Mouse (Mus musculus): ENCODE data around the gene Ptprs.
A peak's percentile ranks its signal among the peaks of the same experiment; 100 is the strongest.

The Ptprs gene

GRCm38 (mm10) chr17:56493841-56494240, 17.6 kb upstream of the Ptprs start:
- DNase-seq (ENCODE audit: low read depth, low spot score), result no peak

- DNase-seq (ENCODE audit: low read depth, low spot score), result no peak
These were observed 14.3 kb upstream of the Ptprs start for GRCm38 (mm10) chr17:56490438-56491152.

GRCm38 (mm10) chr17:56488028-56488427, 11.7 kb upstream of the Ptprs start:
- DNase-seq (ENCODE audit: low read depth, low spot score), result peak; percentile 80

- DNase-seq (ENCODE audit: low read depth, low spot score), result peak; percentile 76
These were observed 11.2 kb upstream of the Ptprs start for GRCm38 (mm10) chr17:56487441-56487888.

GRCm38 (mm10) chr17:56485926-56486325, 9.6 kb upstream of the Ptprs start:
- no peak for DNase-seq (ENCODE audit: low read depth, low spot score)

- DNase-seq (ENCODE audit: low read depth, low spot score), result no peak
These were observed 8.8 kb upstream of the Ptprs start for GRCm38 (mm10) chr17:56485118-56485517.

- no peak for DNase-seq (ENCODE audit: low read depth, low spot score)
These were observed 6.4 kb upstream of the Ptprs start for GRCm38 (mm10) chr17:56482671-56483070.

- peak; percentile 57 for DNase-seq (ENCODE audit: low read depth, low spot score)
These were observed 3.1 kb upstream of the Ptprs start for GRCm38 (mm10) chr17:56479358-56479757.

- peak; percentile 75 for DNase-seq (ENCODE audit: low read depth, low spot score)
These were observed 1.9 kb upstream of the Ptprs start for GRCm38 (mm10) chr17:56478191-56478611.

- no peak for DNase-seq (ENCODE audit: low read depth, low spot score)
These were observed 1.0 kb upstream of the Ptprs start for GRCm38 (mm10) chr17:56477191-56477818.

GRCm38 (mm10) chr17:56475584-56476401, 490 bp downstream of the Ptprs start:
- peak; percentile 52 for DNase-seq (ENCODE audit: low read depth, low spot score)

GRCm38 (mm10) chr17:56474831-56475581, 1.3 kb downstream of the Ptprs start:
- DNase-seq (ENCODE audit: low read depth, low spot score), result peak; percentile 64

GRCm38 (mm10) chr17:56474311-56474830, 1.9 kb downstream of the Ptprs start:
- DNase-seq (ENCODE audit: low read depth, low spot score), result no peak

- DNase-seq (ENCODE audit: low read depth, low spot score), result no peak
These were observed 2.7 kb downstream of the Ptprs start for GRCm38 (mm10) chr17:56473611-56473905.

- peak; percentile 76 for DNase-seq (ENCODE audit: low read depth, low spot score)
These were observed 3.3 kb downstream of the Ptprs start for GRCm38 (mm10) chr17:56472733-56473610.

GRCm38 (mm10) chr17:56472121-56472520, 4.2 kb downstream of the Ptprs start:
- no peak for DNase-seq (ENCODE audit: low read depth, low spot score)

- no peak for DNase-seq (ENCODE audit: low read depth, low spot score)
These were observed 5.1 kb downstream of the Ptprs start for GRCm38 (mm10) chr17:56471136-56471535.

GRCm38 (mm10) chr17:56470571-56470970, 5.7 kb downstream of the Ptprs start:
- DNase-seq (ENCODE audit: low read depth, low spot score), result no peak

GRCm38 (mm10) chr17:56470001-56470436, 6.3 kb downstream of the Ptprs start:
- no peak for DNase-seq (ENCODE audit: low read depth, low spot score)

- DNase-seq (ENCODE audit: low read depth, low spot score), result peak; percentile 49
These were observed 7.0 kb downstream of the Ptprs start for GRCm38 (mm10) chr17:56469275-56469674.
